Comparison of ENCODE assay signal across 20 mouse cellular contexts in the genomic region with DNA sequence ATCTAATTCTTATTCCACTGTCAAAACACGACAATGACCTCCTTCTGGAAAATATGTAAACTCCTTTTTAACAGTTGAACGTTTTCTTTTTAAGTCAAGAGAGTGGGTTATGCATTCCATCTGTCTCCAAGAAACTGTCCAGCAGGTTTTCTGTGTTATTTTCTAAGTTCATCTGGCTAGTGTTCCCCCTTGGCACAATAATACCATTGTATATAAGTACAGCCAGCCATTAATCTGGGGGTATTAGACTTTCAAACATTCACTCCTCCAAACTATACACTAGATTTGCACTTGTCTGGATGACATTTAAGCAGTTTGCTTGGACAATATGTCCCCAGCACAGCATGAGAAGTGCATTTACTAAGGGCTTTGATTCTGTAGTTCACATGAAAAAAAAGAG.
A peak's percentile ranks its signal among the peaks of the same experiment; 100 is the strongest.
DNase-seq lines count a peak whose midpoint lies in the region; ATAC-seq and TF ChIP-seq lines count a peak whose summit lies in the region.
"Had no signal": no experiment of that assay in that cellular context is flagged by ENCODE, and none has a peak within 500 bp of the region (broad histone marks: within the 10 kb centered on the region; RNA-seq: fewer than 3 reads in every experiment).

No protein-coding gene starts in this region.

- ATAC-seq in embryonic facial prominence, embryonic 11.5 days (replicated peaks; ENCODE audit: insufficient number of reproducible peaks, low FRiP score, low TSS enrichment, low read depth), result no peak
- ATAC-seq in lung, embryonic 16.5 days (ENCODE audit: low read depth), result peak; percentile 52; the same call in 1 of the 2 replicates
- ATAC-seq in stomach, postnatal 0 days (ENCODE audit: low FRiP score, low TSS enrichment), result peak; percentile 67; the same call in 1 of the 2 replicates
- no peak for ATAC-seq in heart, embryonic 11.5 days (replicated peaks; ENCODE audit: insufficient number of reproducible peaks, low FRiP score, low TSS enrichment)
- ATAC-seq: forebrain, embryonic 16.5 days had no signal

- no peak for TF ChIP-seq CTCF in stomach, postnatal 0 days (IDR thresholded peaks at IDR 0.05; ENCODE audit: low read depth)

- no peaks in the 10 kb centered on the region for H3K27me3 ChIP-seq in embryonic facial prominence, embryonic 11.5 days (ENCODE audit: control insufficient read depth, insufficient read depth, low read length)
- H3K27me3 ChIP-seq in embryonic facial prominence, embryonic 10.5 days (replicated peaks; ENCODE audit: low read depth, poor library complexity, severe bottlenecking), result no peaks in the 10 kb centered on the region
- H3K27me3 ChIP-seq in lung, embryonic 16.5 days (ENCODE audit: control insufficient read depth, insufficient read depth, low read depth, low read length), result no peaks in the 10 kb centered on the region
- no peaks in the 10 kb centered on the region for H3K27me3 ChIP-seq in stomach, postnatal 0 days (ENCODE audit: control insufficient read depth, insufficient read depth, low read length)
- H3K27me3 ChIP-seq in heart, embryonic 11.5 days (ENCODE audit: control insufficient read depth, insufficient read depth, low read length), result no peaks in the 10 kb centered on the region
- H3K27me3 ChIP-seq: CH12.LX; heart, embryonic 13.5 days; hindbrain, embryonic 15.5 days had no signal

- no peak overlapping the region for H3K4me2 ChIP-seq in embryonic facial prominence, embryonic 11.5 days (ENCODE audit: low read depth, low read length)
- no peak overlapping the region for H3K4me2 ChIP-seq in lung, embryonic 16.5 days (ENCODE audit: low read depth, low read length)
- no peak overlapping the region for H3K4me2 ChIP-seq in stomach, postnatal 0 days (replicated peaks; ENCODE audit: low read depth)
- H3K4me2 ChIP-seq in heart, embryonic 11.5 days, result no peak overlapping the region
- H3K4me2 ChIP-seq: heart, embryonic 13.5 days; hindbrain, embryonic 15.5 days had no signal

- H3K36me3 ChIP-seq in embryonic facial prominence, embryonic 11.5 days (replicated peaks; ENCODE audit: control insufficient read depth, insufficient read depth, low read depth, low read length), result no peaks in the 10 kb centered on the region
- H3K36me3 ChIP-seq in embryonic facial prominence, embryonic 10.5 days (replicated peaks), result no peaks in the 10 kb centered on the region
- no peaks in the 10 kb centered on the region for H3K36me3 ChIP-seq in lung, embryonic 16.5 days (ENCODE audit: control insufficient read depth, insufficient read depth, low read length)
- no peaks in the 10 kb centered on the region for H3K36me3 ChIP-seq in stomach, postnatal 0 days (ENCODE audit: control insufficient read depth, insufficient read depth, low read length)
- no peaks in the 10 kb centered on the region for H3K36me3 ChIP-seq in heart, embryonic 11.5 days (ENCODE audit: control insufficient read depth, insufficient read depth, low read length)
- H3K36me3 ChIP-seq: heart, embryonic 13.5 days; hindbrain, embryonic 15.5 days had no signal

- 54% methylated on average over 2 of the region's 2 CpGs for WGBS in embryonic facial prominence, embryonic 11.5 days
- 62% methylated on average over 2 of the region's 2 CpGs for WGBS in embryonic facial prominence, embryonic 10.5 days
- WGBS in lung, embryonic 16.5 days, result 8% methylated on average over 2 of the region's 2 CpGs
- 14% methylated on average over 2 of the region's 2 CpGs for WGBS in stomach, postnatal 0 days
- WGBS in heart, embryonic 11.5 days (ENCODE audit: insufficient replicate concordance), result 46% methylated on average over 2 of the region's 2 CpGs

- no peak overlapping the region for H3K9ac ChIP-seq in embryonic facial prominence, embryonic 11.5 days (replicated peaks; ENCODE audit: low read length)
- H3K9ac ChIP-seq in lung, embryonic 16.5 days (ENCODE audit: low read length), result no peak overlapping the region
- no peak overlapping the region for H3K9ac ChIP-seq in stomach, postnatal 0 days (ENCODE audit: low read length)
- H3K9ac ChIP-seq in heart, embryonic 11.5 days (ENCODE audit: low read depth, low read length), result no peak overlapping the region
- H3K9ac ChIP-seq: heart, embryonic 13.5 days; hindbrain, embryonic 15.5 days had no signal

- no peaks in the 10 kb centered on the region for H3K4me1 ChIP-seq in embryonic facial prominence, embryonic 11.5 days (ENCODE audit: control insufficient read depth, insufficient read depth, low read length)
- H3K4me1 ChIP-seq in embryonic facial prominence, embryonic 10.5 days, result no peaks in the 10 kb centered on the region
- no peaks in the 10 kb centered on the region for H3K4me1 ChIP-seq in lung, embryonic 16.5 days (replicated peaks; ENCODE audit: control insufficient read depth, insufficient read depth, low read length)
- no peaks in the 10 kb centered on the region for H3K4me1 ChIP-seq in stomach, postnatal 0 days (replicated peaks; ENCODE audit: control insufficient read depth, insufficient read depth)
- no peaks in the 10 kb centered on the region for H3K4me1 ChIP-seq in heart, embryonic 11.5 days (ENCODE audit: control insufficient read depth, insufficient read depth, low read length)
- H3K4me1 ChIP-seq: heart, embryonic 13.5 days; hindbrain, embryonic 15.5 days had no signal

- peak; percentile 80 for TF ChIP-seq EP300 in stomach, postnatal 0 days (optimal IDR thresholded peaks at IDR 0.05)

- no peak overlapping the region for H3K4me3 ChIP-seq in embryonic facial prominence, embryonic 11.5 days (ENCODE audit: low read depth, low read length)
- no peak overlapping the region for H3K4me3 ChIP-seq in embryonic facial prominence, embryonic 10.5 days
- H3K4me3 ChIP-seq in lung, embryonic 16.5 days (ENCODE audit: low read length), result no peak overlapping the region
- H3K4me3 ChIP-seq in stomach, postnatal 0 days (ENCODE audit: low read depth, low read length), result no peak overlapping the region
- no peak overlapping the region for H3K4me3 ChIP-seq in heart, embryonic 11.5 days (ENCODE audit: low read depth, low read length)
- H3K4me3 ChIP-seq: gastrocnemius, adult 2 months; heart, embryonic 13.5 days; hindbrain, embryonic 15.5 days had no signal

- DNase-seq in embryonic facial prominence, embryonic 11.5 days (ENCODE audit: low spot score), result peak; percentile 13
- DNase-seq in embryonic facial prominence, embryonic 10.5 days (ENCODE audit: low spot score), result no peak
- no peak for DNase-seq in lung, postnatal 14 days
- peak; percentile 2 for DNase-seq in mesoderm, embryonic 11.5 days (ENCODE audit: low read depth, low spot score)
- no peak for DNase-seq in stomach, postnatal 0 days (ENCODE audit: low spot score)
- DNase-seq in ovary, postnatal 14 days (ENCODE audit: low spot score), result no peak
- DNase-seq: adrenal gland, postnatal 10 days; cerebellum, adult 18-20 months; cerebellum, adult 9-11 months; cerebellum, postnatal 36 days; gastrocnemius, adult 2 months; gastrocnemius, postnatal 25 days; heart, postnatal 36 days; kidney, adult 18-20 months had no signal

- H3K9me3 ChIP-seq in embryonic facial prominence, embryonic 11.5 days (replicated peaks; ENCODE audit: control insufficient read depth, low read length), result no peaks in the 10 kb centered on the region
- no peaks in the 10 kb centered on the region for H3K9me3 ChIP-seq in embryonic facial prominence, embryonic 10.5 days
- no peaks in the 10 kb centered on the region for H3K9me3 ChIP-seq in lung, embryonic 16.5 days (ENCODE audit: control insufficient read depth, low read length)
- H3K9me3 ChIP-seq in stomach, postnatal 0 days (ENCODE audit: control insufficient read depth, low read length), result no peaks in the 10 kb centered on the region
- no peaks in the 10 kb centered on the region for H3K9me3 ChIP-seq in heart, embryonic 11.5 days (replicated peaks; ENCODE audit: control insufficient read depth, low read length)
- H3K9me3 ChIP-seq: heart, embryonic 13.5 days; hindbrain, embryonic 15.5 days had no signal

- no peak overlapping the region for H3K27ac ChIP-seq in embryonic facial prominence, embryonic 11.5 days (replicated peaks; ENCODE audit: low read depth, low read length)
- no peak overlapping the region for H3K27ac ChIP-seq in embryonic facial prominence, embryonic 10.5 days (replicated peaks)
- H3K27ac ChIP-seq in lung, embryonic 16.5 days (ENCODE audit: low read length), result no peak overlapping the region
- H3K27ac ChIP-seq in stomach, postnatal 0 days (replicated peaks), result no peak overlapping the region
- no peak overlapping the region for H3K27ac ChIP-seq in heart, embryonic 11.5 days (ENCODE audit: low read depth, low read length)
- H3K27ac ChIP-seq: gastrocnemius, adult 2 months; heart, embryonic 13.5 days; hindbrain, embryonic 15.5 days had no signal

Comparison
In these comparisons a context has a peak if more than half of its experiments do, and no peak if none do; other contexts are left out.
1. DNase-seq: peak in embryonic facial prominence, embryonic 11.5 days (single experiment) and mesoderm, embryonic 11.5 days (single experiment); none in embryonic facial prominence, embryonic 10.5 days (single experiment), lung, postnatal 14 days (single experiment), stomach, postnatal 0 days (single experiment) and ovary, postnatal 14 days (single experiment).
2. ATAC-seq: peak in lung, embryonic 16.5 days (single experiment) and stomach, postnatal 0 days (single experiment); none in embryonic facial prominence, embryonic 11.5 days (single experiment) and heart, embryonic 11.5 days (single experiment).